In genomic region chr1:53296581-53297383, GRCm38 (mm10) we compare ENCODE assay signal across 8 mouse cellular contexts. TPM values are rescaled to one million over a fixed set of nuclear protein-coding genes. Genes with fewer than 3 reads are reported as not detected.
A peak's percentile ranks its signal among the peaks of the same experiment; 100 is the strongest.
DNase-seq lines count a peak whose midpoint lies in the region; ATAC-seq and TF ChIP-seq lines count a peak whose summit lies in the region.

Pms1 (minus strand) TSS chr1:53297018.
Ormdl1 (plus strand) TSS chr1:53297095.
Gm28778 (plus strand) TSS chr1:53297111.

- H3K9me3 ChIP-seq in kidney, embryonic 14.5 days (ENCODE audit: control insufficient read depth, low read length), result no peaks in the 10 kb centered on the region
- no peaks in the 10 kb centered on the region for H3K9me3 ChIP-seq in limb, embryonic 15.5 days

- peaks cover 2% of the 10 kb centered on the region; the same call in 1 of the 2 replicates for H3K4me1 ChIP-seq in bone marrow macrophage, adult 2 months (ENCODE audit: control insufficient read depth, insufficient read depth, low read length)
- H3K4me1 ChIP-seq in embryonic fibroblast, embryonic 13.5 days (ENCODE audit: control insufficient read depth, insufficient read depth, low read length), result no peaks in the 10 kb centered on the region; the same call in 1 of the 2 replicates
- H3K4me1 ChIP-seq in kidney, embryonic 14.5 days (ENCODE audit: control insufficient read depth, insufficient read depth, low read length), result no peaks in the 10 kb centered on the region
- H3K4me1 ChIP-seq in limb, embryonic 15.5 days, result 0 out of 2 replicates have a peak, but pooled peaks cover 5% of the 10 kb centered on the region

- peaks cover 4% of the 10 kb centered on the region; the same call in 1 of the 2 replicates for H3K36me3 ChIP-seq in kidney, embryonic 14.5 days (ENCODE audit: control insufficient read depth, insufficient read depth, low read length)
- peaks cover 2% of the 10 kb centered on the region; the same call in 1 of the 2 replicates for H3K36me3 ChIP-seq in limb, embryonic 15.5 days

- H3K4me3 ChIP-seq in bone marrow macrophage, adult 2 months (ENCODE audit: insufficient read depth, low read length), result peak within 1 kb of the TSS; percentile 99
- H3K4me3 ChIP-seq in embryonic fibroblast, embryonic 13.5 days (ENCODE audit: insufficient read depth, low read length), result peak within 1 kb of the TSS; percentile 58
- peak within 1 kb of the TSS; percentile 85 for H3K4me3 ChIP-seq in kidney, embryonic 14.5 days (ENCODE audit: low read length)
- H3K4me3 ChIP-seq in limb, embryonic 15.5 days, result peak within 1 kb of the TSS; percentile 89

- H3K4me2 ChIP-seq in kidney, embryonic 14.5 days (replicated peaks; ENCODE audit: low read depth, low read length), result peak within 1 kb of the TSS; percentile 60
- peak within 1 kb of the TSS; percentile 69 for H3K4me2 ChIP-seq in limb, embryonic 15.5 days

- DNase-seq in A20 (ENCODE audit: low read depth, low spot score), result peak; percentile 97
- peak; percentile 94 to 96 for DNase-seq in heart, adult 9 months (ENCODE audit: low spot score in 2 of 2)
- DNase-seq in monocyte, adult 2 months (ENCODE audit: low read depth in 1 of 2, low spot score in 2 of 2), result peak; percentile 74 to 82
- DNase-seq in spleen, postnatal 36 days (ENCODE audit: low spot score in 2 of 2), result peak; percentile 92 to 93

- peak; percentile 100 for ATAC-seq in kidney, embryonic 14.5 days (ENCODE audit: low FRiP score, low TSS enrichment)
- peak; percentile 98 for ATAC-seq in limb, embryonic 15.5 days (ENCODE audit: insufficient number of reproducible peaks, low FRiP score, low TSS enrichment, low read depth)

- TF ChIP-seq CTCF in bone marrow macrophage, adult 2 months (IDR thresholded peaks at IDR 0.05; ENCODE audit: low read depth, low read length), result no peak
- no peak for TF ChIP-seq CTCF in embryonic fibroblast, embryonic 13.5 days (IDR thresholded peaks at IDR 0.05; ENCODE audit: borderline replicate concordance, insufficient read depth, low read length)

- TF ChIP-seq POLR2A in bone marrow macrophage, adult 2 months (IDR thresholded peaks at IDR 0.05; ENCODE audit: borderline replicate concordance, low read depth, low read length), result no peak
- peak; percentile 93 for TF ChIP-seq POLR2A in embryonic fibroblast, embryonic 13.5 days (IDR thresholded peaks at IDR 0.05; ENCODE audit: low read depth, low read length)

- H3K9ac ChIP-seq in kidney, embryonic 14.5 days (ENCODE audit: low read depth, low read length), result peak within 1 kb of the TSS; percentile 84
- H3K9ac ChIP-seq in limb, embryonic 15.5 days, result peak within 1 kb of the TSS; percentile 75

- WGBS in kidney, embryonic 14.5 days, result under 1% methylated on average over 66 of the region's 66 CpGs
- WGBS in limb, embryonic 15.5 days, result under 1% methylated on average over 66 of the region's 66 CpGs

- no peaks in the 10 kb centered on the region for H3K27me3 ChIP-seq in kidney, embryonic 14.5 days (ENCODE audit: control insufficient read depth, insufficient read depth, low read length)
- H3K27me3 ChIP-seq in limb, embryonic 15.5 days, result no peaks in the 10 kb centered on the region

- peak within 1 kb of the TSS; percentile 50; the same call in 1 of the 2 replicates for H3K27ac ChIP-seq in bone marrow macrophage, adult 2 months (ENCODE audit: insufficient read depth, low read depth, low read length)
- no peak within 1 kb of the TSS for H3K27ac ChIP-seq in embryonic fibroblast, embryonic 13.5 days (ENCODE audit: insufficient read depth, low read length)
- H3K27ac ChIP-seq in kidney, embryonic 14.5 days (ENCODE audit: low read depth, low read length), result peak within 1 kb of the TSS; percentile 77
- peak within 1 kb of the TSS; percentile 91 for H3K27ac ChIP-seq in limb, embryonic 15.5 days

RNA-seq across cellular contexts. Expression of gene Pms1, which starts in this region (rescaled TPM):
- 4.8 and 5.2 TPM in 2 replicates for polyA plus RNA-seq in bone marrow macrophage, adult 2 months (2012; ENCODE audit: insufficient read depth, insufficient read length, missing spikeins)
- polyA plus RNA-seq in embryonic fibroblast, embryonic 13.5 days (2011; ENCODE audit: insufficient read length, low read depth, missing spikeins), result 8.3 and 8.5 TPM in 2 replicates
- polyA plus RNA-seq in kidney, embryonic 14.5 days (2014; fragmentation: Nextera tagmentation; extraction: Ambion mirVana), result 12.6 and 22.7 TPM in 2 replicates
- polyA plus RNA-seq in limb, embryonic 15.5 days (2015; fragmentation: Nextera tagmentation; extraction: Ambion mirVana), result 13.9 and 16.5 TPM in 2 replicates

RNA-seq across cellular contexts. Expression of gene Ormdl1, which starts in this region (rescaled TPM):
- polyA plus RNA-seq in bone marrow macrophage, adult 2 months (2012; ENCODE audit: insufficient read depth, insufficient read length, missing spikeins), result 27.5 and 33.3 TPM in 2 replicates
- 14.0 and 15.3 TPM in 2 replicates for polyA plus RNA-seq in embryonic fibroblast, embryonic 13.5 days (2011; ENCODE audit: insufficient read length, low read depth, missing spikeins)
- 48.7 and 54.2 TPM in 2 replicates for polyA plus RNA-seq in kidney, embryonic 14.5 days (2014; fragmentation: Nextera tagmentation; extraction: Ambion mirVana)
- 34.3 and 34.9 TPM in 2 replicates for polyA plus RNA-seq in limb, embryonic 15.5 days (2015; fragmentation: Nextera tagmentation; extraction: Ambion mirVana)

RNA-seq across cellular contexts. Expression of gene Gm28778, which starts in this region (rescaled TPM):
- not detected in 2 replicates for polyA plus RNA-seq in bone marrow macrophage, adult 2 months (2012; ENCODE audit: insufficient read depth, insufficient read length, missing spikeins)
- not detected in 2 replicates for polyA plus RNA-seq in embryonic fibroblast, embryonic 13.5 days (2011; ENCODE audit: insufficient read length, low read depth, missing spikeins)
- not detected in 2 replicates for polyA plus RNA-seq in kidney, embryonic 14.5 days (2014; fragmentation: Nextera tagmentation; extraction: Ambion mirVana)
- not detected in 2 replicates for polyA plus RNA-seq in limb, embryonic 15.5 days (2015; fragmentation: Nextera tagmentation; extraction: Ambion mirVana)
